Mouse (Mus musculus): Measurements from ENCODE around the gene Kcne2.

Gene Kcne2

GRCm38 (mm10) chr16:92292101-92292500 lies at the start of gene Kcne2:
Gene Kcne2 (plus strand): TSS chr16:92292389.
- in situ Hi-C loops (cut with MboI, MseI): no loop called here

- in situ Hi-C loops (cut with MboI, MseI): no loop called here
These were observed 46.3 kb upstream of the Kcne2 start for GRCm38 (mm10) chr16:92245909-92246308.

GRCm38 (mm10) chr16:92246974-92247373 lies 45.2 kb upstream of the Kcne2 start:
- in situ Hi-C loops (cut with MboI, MseI): no loop called here

- in situ Hi-C loops (cut with MboI, MseI): no loop called here
These were observed 44.5 kb upstream of the Kcne2 start for GRCm38 (mm10) chr16:92247700-92248099.

GRCm38 (mm10) chr16:92249681-92250080 lies 42.5 kb upstream of the Kcne2 start:
- in situ Hi-C loops (cut with MboI, MseI): no loop called here

- in situ Hi-C loops (cut with MboI, MseI): no loop called here
These were observed 41.7 kb upstream of the Kcne2 start for GRCm38 (mm10) chr16:92250452-92250851.

GRCm38 (mm10) chr16:92254316-92254715 lies 37.9 kb upstream of the Kcne2 start:
- in situ Hi-C loops (cut with MboI, MseI): no loop called here

GRCm38 (mm10) chr16:92267861-92268260 lies 24.3 kb upstream of the Kcne2 start:
- in situ Hi-C loops (cut with MboI, MseI): no loop called here

GRCm38 (mm10) chr16:92274516-92274915 lies 17.7 kb upstream of the Kcne2 start:
- in situ Hi-C loops (cut with MboI, MseI): no loop called here

GRCm38 (mm10) chr16:92275526-92275925 lies 16.7 kb upstream of the Kcne2 start:
- in situ Hi-C loops (cut with MboI, MseI): no loop called here

GRCm38 (mm10) chr16:92282671-92283070 lies 9.5 kb upstream of the Kcne2 start:
- in situ Hi-C loops (cut with MboI, MseI): loop anchor here (5.0 kb wide), 1 partner anchor 345 kb away; no protein-coding TSS in a partner anchor

GRCm38 (mm10) chr16:92285068-92285467 lies 7.1 kb upstream of the Kcne2 start:
- in situ Hi-C loops (cut with MboI, MseI): no loop called here

- in situ Hi-C loops (cut with MboI, MseI): no loop called here
These were observed 5.6 kb upstream of the Kcne2 start for GRCm38 (mm10) chr16:92286609-92287008.

- in situ Hi-C loops (cut with MboI, MseI): no loop called here
These were observed 3.4 kb upstream of the Kcne2 start for GRCm38 (mm10) chr16:92288778-92289177.

- in situ Hi-C loops (cut with MboI, MseI): no loop called here
These were observed 2.1 kb upstream of the Kcne2 start for GRCm38 (mm10) chr16:92290045-92290444.

- in situ Hi-C loops (cut with MboI, MseI): no loop called here
These were observed 2.2 kb downstream of the Kcne2 start for GRCm38 (mm10) chr16:92294267-92294970.

GRCm38 (mm10) chr16:92295328-92295727 lies 3.1 kb downstream of the Kcne2 start:
- in situ Hi-C loops (cut with MboI, MseI): no loop called here

GRCm38 (mm10) chr16:92300649-92301411 lies 8.6 kb downstream of the Kcne2 start, which contains the start of gene Smim11:
Gene Smim11 (plus strand): TSS chr16:92301286.
- in situ Hi-C loops (cut with MboI, MseI): no loop called here

- in situ Hi-C loops (cut with MboI, MseI): no loop called here
These were observed 9.2 kb downstream of the Kcne2 start for GRCm38 (mm10) chr16:92301412-92301806.

- in situ Hi-C loops (cut with MboI, MseI): no loop called here
These were observed 9.8 kb downstream of the Kcne2 start for GRCm38 (mm10) chr16:92301989-92302388.

- in situ Hi-C loops (cut with MboI, MseI): no loop called here
These were observed 10.3 kb downstream of the Kcne2 start for GRCm38 (mm10) chr16:92302506-92302905.

GRCm38 (mm10) chr16:92305519-92305918 lies 13.3 kb downstream of the Kcne2 start:
- in situ Hi-C loops (cut with MboI, MseI): no loop called here

GRCm38 (mm10) chr16:92307947-92308346 lies 15.8 kb downstream of the Kcne2 start:
- in situ Hi-C loops (cut with MboI, MseI): no loop called here

Data from regulatory T cell (primary cell).